Mouse (Mus musculus) myocyte (in vitro differentiated cells): ENCODE measurements around the gene Arhgef12.

Experiments
- E2F4 ChIP-seq: IDR thresholded peaks from one replicate; pipeline ENCODE4 v1.6.1; 2011; ENCODE audit warnings: mild to moderate bottlenecking, control low read depth, moderate library complexity; ENCODE audit not compliant: insufficient read depth
- POLR2A ChIP-seq: IDR thresholded peaks from one replicate; pipeline ENCODE4 v1.6.1; 2011; ENCODE audit warnings: low read depth, mild to moderate bottlenecking, control low read depth, moderate library complexity; ENCODE audit not compliant: insufficient read length
- USF1 ChIP-seq: IDR thresholded peaks from one replicate; pipeline ENCODE4 v1.6.1; 2011; ENCODE audit warnings: low read depth, mild to moderate bottlenecking, control low read depth, moderate library complexity

- TF ChIP-seq POLR2A, result no peak
- TF ChIP-seq E2F4, result no peak
- TF ChIP-seq USF1, result no peak
Observed at GRCm38 (mm10) chr9:43000595-43001250, 106.3 kb downstream of the Arhgef12 start.
